Mouse (Mus musculus) urinary bladder, adult 2 months (tissue): Measurements from ENCODE around the gene Dcpp1. TPM values are rescaled to one million over a fixed set of nuclear protein-coding genes. Genes with fewer than 3 reads are reported as not detected.
A peak's percentile ranks its signal among the peaks of the same experiment; 100 is the strongest.
"Not testable (repeated sequence)": the region's sequence is repeated elsewhere in the genome, so short reads cannot be mapped to it uniquely, and the experiment has no call there.

ENCODE experiments used
- DNase-seq: peaks from one replicate; pipeline ENCODE4 v3.0.0; 2022; ENCODE audit warnings: low spot score
- polyA plus RNA-seq: library from polyadenylated mRNA; depleted of rRNA; stranded (reverse); fragments of >200 nt; gene quantifications from 2 replicates; pipeline ENCODE4 v1.2.3, GENCODE M21; 2012; rRNA removed

Gene Dcpp1
- polyA plus RNA-seq: not detected in 2 replicates

DNA sequence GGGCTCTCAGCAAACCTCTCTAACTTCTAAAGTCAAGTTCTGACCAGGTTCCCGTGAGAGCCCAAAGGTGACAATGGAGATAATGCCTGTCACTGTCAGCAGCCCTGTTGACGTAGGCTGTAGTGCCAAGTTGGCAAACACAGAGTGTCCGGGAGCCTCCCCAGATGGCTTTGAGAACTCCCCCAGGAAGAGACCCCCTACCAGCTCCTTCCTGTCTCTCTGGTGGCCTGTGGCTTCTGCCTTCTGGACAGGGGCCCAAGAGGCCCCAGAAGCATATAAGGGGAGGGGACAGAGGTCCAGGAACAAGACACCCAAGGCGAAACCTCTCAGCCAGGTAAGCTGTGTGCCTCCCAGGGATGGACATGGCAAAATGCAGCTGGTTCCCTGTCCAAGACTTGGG is at the start of gene Dcpp1, which contains the start of gene Dcpp2:
Dcpp1 (plus strand) TSS at position 301 of the 400 bp plus-strand sequence.
Dcpp2 (plus strand) TSS at position 305 of the 400 bp plus-strand sequence.
- DNase-seq: not testable (repeated sequence)

DNA sequence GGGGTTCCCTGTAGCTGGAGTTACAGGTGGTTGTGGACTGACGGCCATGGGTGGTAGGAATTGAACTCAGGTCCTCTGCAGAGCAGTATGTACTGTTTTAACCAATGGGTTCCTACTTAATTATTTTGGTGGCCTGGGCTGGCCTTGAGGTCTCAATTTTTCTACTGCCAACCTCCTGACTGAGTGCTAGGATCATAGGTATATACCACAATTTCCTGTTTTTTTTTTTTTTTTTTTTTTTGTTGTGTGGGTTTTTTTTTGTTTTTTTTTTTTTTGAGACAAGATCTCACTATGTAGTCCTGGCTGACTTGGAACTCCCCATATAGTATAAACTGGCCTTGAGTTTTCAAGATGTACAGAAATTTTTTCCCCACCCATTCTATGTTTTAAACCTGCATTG is 49.5 kb upstream of the Dcpp1 start:
- DNase-seq: no peak

DNA sequence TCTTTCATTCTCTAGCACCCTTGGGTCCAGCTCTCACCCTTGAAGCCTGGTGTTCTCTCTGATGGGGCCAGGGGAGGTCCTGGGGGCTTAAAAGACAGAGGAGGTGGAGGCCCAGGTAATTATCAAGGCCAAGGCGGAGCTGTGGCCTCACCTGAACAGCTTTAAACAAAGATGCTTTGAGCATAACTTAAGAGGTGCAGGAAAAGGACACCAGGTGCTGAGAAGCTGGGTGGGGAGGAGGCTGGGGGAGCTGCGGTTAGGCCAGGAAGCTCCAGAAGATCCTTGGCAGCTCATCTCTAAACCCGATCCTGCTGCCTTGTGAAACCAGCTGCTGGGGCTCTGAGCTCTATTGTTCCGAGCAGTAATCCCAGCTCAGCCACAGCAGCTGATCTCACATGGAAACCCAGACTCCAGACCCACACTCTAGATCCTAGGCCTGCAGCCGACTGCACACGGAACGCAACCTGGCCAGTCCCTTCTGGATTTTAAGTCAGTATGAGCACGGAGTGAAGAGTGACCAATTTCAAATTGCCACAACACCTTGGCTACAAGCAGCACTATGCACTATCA is 44.6 kb upstream of the Dcpp1 start, which contains the start of gene Prss33:
Prss33 (minus strand) TSS at position 51 of the 570 bp plus-strand sequence.
- DNase-seq: no peak

DNA sequence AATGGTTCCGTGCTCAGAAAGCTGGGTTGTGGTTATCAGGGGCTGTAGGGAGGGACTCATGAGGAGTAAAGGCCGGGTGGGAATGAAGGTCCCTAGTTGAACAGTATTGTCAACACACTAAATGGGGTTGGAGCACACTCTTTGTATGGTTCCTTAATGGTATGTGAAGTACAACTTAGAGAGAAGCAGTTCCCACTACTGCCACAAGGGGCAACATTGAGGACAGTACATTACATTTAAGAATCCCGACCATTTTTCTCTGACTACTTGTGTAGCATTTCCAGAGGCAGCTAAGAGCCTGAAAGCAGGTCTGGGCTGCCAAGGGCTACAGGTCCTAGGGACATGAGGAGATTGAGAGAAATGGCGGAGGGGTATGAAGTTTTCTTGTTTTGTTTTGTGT is 39.5 kb upstream of the Dcpp1 start:
- no peak for DNase-seq

DNA sequence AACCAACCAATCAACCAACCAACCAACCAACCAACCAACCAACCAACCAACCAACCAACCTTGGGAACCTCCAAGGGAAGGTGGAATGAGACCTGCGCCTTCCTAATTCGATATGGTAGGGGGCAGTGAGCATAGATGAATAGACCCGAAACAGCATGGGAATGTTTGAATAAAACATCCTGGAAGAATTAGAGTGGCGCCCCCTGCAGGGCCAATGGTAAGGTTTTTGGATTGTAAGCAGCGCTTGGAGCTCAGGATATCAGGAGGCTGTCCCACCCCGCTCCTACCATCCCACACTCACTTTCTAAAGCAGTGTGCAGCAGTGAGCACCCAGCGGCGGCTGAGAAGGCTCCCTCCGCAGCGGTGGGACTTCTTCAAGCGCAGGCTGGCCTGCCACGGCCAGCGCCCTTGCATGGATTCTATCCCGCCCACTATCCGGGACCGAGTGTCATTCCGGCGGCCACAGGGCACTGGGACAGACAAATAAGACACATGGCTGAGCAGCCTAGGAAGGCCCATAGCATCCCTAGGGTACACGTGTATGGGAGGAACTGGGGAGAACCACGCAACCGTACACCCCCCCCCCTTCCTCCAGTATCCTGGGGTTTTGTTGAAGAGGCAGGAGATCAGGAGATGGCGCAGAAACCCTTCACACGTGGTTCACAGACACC is 37.4 kb upstream of the Dcpp1 start:
- DNase-seq: no peak

DNA sequence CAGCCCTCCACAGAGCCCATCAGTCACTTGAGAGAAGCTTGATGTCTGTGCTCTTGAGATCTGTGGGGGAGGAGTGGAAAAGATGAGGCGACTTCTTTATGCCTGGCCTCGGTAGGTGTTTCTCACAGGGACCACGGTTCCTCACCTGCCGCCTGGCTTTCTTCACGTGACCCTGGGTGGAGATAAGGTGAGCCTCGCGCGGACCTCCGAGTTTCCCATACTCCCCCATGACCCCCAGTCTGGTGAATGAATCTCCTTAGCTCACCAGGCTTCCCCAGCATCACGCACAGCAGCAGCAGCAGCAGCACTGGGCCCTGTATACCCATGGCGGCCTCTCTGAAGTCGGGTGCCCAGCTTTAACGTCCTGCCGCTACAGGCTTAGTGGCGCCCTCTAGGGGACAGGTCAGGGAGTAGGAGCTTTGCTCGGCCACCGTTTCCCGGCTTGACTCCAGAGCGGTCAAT is 36.8 kb upstream of the Dcpp1 start, which contains the start of the genes Prss32 and Prss41:
Prss32 (plus strand) TSS at position 44 of the 462 bp plus-strand sequence.
Prss41 (minus strand) TSS at position 361 of the 462 bp plus-strand sequence.
- DNase-seq: no peak

DNA sequence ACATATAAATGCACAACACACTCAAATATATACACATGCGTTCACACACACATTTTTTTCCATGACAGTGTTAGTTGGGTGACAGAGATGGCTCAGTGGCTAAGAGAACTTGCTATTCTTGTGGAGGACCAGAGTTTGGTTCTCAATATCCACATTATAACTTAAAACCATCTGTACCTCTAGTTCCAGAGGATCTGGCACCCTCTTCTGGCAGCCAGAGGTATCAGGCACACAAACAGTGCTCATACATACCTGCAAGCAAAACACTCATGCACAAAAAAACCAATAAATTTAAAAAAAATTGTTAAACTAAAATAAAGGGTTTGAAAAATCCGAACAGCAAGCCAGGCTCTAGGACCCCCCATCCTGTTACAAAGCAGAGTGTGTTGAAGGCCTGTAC is 30.6 kb upstream of the Dcpp1 start:
- DNase-seq: no peak

DNA sequence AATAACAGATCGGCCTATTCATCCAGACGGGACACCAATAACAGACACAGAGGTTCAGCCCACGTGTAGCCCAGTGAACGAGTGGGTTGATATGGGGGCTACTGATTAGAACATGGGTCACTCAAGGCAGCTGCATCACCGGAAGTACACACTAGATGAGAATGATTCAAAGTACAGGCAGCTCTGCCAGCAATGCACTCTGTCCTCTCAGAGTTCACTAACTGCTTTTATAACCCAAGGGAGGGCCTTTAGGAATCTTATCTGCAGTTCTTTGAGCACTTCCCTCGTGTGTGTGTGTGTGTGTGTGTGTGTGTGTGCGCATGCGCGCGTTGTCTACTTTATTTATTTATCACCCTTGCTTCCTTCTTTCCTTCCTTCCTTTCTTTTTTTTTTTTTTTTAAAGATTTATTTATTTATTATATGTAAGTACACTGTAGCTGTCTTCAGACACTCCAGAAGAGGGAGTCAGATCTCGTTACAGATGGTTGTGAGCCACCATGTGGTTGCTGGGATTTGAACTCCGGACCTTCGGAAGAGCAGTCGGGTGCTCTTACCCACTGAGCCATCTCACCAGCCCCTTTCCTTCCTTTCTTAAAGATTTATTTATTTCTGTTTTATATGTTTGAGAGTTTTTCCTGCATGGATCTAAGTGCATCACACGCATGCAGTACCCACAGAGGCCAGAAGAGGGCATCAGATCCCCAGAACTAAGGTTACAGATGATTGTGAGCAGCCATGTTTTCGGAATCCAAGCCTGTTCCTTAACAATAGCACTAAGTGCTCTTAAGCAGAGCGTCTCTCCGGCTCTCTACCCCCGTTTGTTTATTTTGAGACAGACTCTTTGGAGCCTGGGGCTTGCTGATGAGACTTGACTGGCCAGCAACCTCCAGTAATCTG is 29.6 kb upstream of the Dcpp1 start:
- no peak for DNase-seq

DNA sequence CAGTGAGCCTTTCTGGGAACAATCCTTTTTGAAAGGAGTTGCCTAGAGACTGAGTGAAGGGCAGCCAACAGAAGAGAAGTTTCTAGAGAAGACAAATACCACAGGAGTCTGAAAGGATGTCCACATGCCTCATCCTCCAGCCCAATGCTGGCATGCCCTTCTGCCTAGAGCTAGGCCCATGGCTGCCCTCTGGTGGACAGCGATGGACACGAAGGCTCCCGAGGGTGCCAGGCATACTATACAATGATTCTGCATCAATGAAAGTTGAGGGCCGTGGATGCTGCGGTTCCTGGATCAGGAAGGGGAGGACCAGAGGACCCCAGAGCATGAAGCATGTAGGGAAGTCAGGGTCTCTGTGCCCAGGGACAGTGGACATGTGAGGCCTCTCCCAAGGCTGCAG is 27.4 kb upstream of the Dcpp1 start:
- no peak for DNase-seq

DNA sequence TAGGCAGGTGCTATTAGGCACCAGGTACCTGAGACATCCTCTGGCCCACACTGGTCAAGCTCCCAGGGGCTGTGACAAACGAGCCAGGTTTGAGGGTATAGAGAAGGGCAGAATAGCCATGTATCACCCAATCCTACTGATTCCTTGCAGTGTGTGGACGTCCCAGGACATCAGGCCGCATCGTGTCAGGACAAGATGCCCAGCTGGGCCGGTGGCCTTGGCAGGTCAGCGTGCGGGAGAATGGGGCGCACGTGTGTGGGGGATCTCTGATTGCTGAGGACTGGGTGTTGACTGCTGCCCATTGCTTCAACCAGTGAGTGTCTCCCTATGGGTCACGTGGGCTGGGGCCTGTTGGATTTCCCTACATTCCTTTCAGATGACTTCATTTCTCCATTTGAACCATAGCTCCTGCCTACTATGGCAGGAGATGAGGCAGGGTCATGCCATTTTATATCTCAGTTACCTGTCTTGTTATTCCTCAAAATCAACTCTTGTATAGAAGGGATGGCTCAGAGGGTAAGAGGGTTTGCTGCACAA is 26.4 kb upstream of the Dcpp1 start:
- no peak for DNase-seq

DNA sequence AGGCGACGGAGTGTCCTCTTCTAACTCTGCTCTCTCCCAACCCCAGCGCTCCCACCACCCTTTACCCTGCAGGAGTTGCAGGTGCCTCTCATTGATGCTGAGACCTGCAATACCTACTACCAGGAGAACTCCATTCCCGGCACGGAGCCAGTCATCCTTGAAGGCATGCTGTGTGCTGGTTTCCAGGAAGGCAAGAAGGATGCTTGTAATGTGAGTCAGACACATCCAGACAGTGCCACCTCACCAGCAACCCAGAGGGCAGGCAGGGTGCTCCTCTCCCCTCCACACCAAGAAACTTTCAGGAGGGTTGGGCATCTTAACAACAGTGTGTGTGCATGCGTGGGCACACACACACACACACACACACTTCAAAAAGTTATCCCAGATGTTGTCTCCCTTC is 23.5 kb upstream of the Dcpp1 start:
- no peak for DNase-seq

DNA sequence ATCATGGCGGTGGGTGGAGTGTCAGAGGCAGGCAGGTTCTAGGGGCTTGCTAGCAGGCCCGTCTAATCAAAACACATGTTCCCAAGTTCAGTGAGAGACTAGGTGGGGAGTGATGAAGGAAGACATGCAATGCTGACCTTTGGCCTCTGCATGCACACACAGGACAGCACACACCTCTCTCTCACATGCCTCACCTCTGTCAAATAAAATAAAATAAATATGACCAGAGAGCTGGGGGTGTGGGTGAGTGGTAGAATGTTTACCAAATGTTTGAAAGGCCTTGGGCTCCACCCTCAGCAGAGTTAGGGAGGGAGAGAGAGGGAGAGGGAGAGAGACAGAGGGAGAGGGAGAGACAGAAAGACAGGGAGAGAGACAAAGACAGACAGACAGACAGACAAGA is 22.8 kb upstream of the Dcpp1 start:
- DNase-seq: no peak

DNA sequence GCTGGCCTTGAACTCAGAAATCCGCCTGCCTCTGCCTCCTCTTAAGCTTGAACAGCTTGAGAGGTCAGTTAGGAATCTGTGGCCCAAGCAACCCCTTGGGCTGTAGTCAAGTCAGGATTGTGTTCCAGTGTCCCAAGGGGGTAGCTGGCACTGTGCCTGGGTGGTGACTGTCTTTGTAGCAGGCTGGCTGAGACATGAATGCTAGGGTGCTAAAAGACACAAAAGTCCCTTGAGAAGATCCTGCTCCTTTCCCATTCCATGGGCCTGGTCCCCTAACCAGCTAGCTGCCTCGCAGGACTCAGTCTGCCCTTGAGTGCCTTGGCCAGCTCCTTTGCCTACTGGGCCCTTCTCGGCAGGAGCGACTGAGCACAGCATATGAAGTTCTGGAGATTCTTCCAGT is 17.8 kb upstream of the Dcpp1 start:
- no peak for DNase-seq

DNA sequence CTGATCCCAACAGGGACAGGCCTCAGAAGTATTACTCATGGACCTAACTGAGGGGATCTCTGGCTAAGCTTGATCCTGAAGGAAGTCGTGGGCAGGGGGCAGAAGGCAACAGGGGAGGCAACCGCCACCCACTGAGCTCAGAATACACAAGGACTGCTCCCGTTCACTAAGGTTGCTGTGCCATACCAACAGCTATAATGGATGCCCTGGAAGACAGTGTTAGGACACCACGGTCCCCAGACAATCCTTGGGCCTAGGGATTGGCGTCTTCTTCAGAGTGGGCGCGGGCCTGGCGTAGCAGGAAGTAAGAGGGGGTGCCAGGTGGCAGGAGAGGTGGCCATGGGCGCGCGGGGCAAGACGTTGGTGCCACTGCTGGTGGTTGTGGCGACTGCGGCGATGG is 12.9 kb upstream of the Dcpp1 start, which contains the start of gene Prss21:
Prss21 (plus strand) TSS at position 301 of the 400 bp plus-strand sequence.
- DNase-seq: no peak

DNA sequence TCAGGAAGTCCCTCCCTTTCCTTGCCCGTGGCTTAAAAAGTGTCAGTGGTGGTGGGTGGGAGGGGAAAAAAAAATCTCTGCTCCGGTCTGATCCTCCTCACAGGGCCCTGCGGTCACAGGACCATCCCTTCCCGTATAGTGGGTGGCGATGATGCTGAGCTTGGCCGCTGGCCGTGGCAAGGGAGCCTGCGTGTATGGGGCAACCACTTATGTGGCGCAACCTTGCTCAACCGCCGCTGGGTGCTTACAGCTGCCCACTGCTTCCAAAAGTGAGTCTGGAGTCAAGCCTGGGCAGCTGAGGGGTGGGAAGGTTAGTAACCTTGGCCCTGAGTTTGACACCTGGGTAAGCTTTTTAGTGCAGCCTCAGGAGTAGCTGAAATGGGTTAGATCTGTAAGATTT is 12.2 kb upstream of the Dcpp1 start:
- DNase-seq: no peak

DNA sequence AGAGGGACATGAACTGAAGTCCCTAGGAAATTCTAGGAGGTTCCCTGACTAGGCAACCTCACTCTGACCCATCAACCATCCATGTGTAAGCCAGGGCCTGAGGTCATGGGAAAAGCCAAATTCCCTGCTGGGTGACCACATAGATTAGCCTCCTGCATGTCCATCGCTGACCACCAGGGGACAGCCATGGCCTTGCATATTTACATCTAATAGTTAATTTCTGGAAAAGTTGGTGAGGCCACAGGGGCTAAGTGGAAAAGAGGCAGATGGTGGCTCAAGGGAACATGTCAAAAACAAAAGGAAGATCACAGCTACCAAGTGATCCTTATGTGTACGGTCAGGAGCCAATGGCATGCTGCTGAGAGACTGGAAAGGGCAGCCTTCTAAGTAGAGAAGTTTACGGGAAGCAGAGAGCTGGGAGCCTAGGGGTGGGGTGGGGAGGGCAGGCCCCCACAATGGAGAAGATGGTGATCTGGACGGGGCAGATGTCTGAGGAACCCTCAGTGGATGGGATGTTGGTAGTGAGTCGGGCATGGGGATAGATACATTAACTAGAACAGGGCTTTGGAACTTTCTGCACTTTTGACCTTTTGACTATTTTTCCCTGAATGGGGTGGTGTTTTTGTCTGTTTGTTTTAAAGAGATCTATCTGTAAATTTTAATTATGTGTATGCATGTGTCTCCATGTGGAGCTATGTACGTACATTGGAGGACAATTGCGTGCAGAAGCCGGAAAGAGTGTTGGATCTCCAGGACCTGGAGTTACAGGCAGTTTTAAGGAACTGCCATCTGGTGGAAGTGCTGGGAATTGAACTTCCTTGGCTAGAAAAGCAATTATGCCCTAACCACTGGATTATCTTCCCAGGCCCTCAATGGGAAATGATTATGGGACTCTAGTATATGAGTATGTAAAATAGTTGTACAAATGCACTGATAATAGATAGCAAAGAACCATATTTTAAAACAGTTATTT is 6.5 kb upstream of the Dcpp1 start:
- DNase-seq: no peak

DNA sequence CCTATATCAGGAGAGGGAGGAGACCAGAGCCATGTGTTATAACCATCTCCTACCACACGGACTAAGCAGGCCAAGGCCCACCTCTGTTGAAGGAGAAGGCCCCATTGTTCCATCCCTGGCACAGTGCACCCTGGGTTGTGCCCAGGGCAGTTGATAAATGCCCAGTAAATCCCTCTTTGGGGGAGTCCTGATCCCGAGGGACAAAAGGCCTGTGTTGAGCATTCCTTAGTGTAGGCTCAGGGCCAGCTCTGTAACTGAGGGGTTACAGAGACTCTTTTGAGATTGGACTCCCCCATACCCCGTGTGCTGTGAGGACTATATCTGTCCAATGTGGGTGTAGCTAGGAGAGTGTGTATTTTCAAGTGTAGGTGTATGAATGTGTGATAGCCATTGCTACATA is 3.9 kb upstream of the Dcpp1 start:
- no peak for DNase-seq

DNA sequence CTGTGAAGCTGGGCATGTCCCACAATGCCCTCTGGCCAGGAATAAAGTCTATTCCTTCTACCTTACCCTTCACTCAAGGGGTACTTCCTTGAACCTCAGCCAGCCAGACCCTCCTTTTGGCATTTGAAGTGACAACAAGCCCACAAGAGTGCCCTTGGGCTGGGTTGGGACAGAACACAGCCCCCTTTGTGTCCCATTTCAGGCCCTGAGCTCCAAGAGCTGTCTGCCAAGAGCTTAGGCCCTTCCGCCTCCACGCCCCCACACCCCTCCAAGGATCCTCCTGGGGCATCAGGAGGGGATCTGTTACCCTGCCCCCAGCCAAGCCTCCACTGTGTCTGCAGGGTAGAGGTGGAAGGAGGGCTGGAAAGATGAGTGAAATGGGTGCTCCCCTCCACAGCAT is 3.5 kb upstream of the Dcpp1 start:
- DNase-seq: no peak

DNA sequence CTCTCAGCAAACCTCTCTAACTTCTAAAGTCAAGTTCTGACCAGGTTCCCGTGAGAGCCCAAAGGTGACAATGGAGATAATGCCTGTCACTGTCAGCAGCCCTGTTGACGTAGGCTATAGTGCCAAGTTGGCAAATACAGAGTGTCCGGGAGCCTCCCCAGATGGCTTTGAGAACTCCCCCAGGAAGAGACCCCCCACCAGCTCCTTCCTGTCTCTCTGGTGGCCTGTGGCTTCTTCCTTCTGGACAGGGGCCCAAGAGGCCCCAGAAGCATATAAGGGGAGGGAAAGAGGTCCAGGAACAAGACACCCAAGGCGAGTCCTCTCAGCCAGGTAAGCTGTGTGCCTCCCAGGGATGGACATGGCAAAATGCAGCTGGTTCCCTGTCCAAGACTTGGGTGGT is 36.5 kb downstream of the Dcpp1 start, which contains the start of gene Dcpp3:
Dcpp3 (plus strand) TSS at position 301 of the 400 bp plus-strand sequence.
- not testable (repeated sequence) for DNase-seq

DNA sequence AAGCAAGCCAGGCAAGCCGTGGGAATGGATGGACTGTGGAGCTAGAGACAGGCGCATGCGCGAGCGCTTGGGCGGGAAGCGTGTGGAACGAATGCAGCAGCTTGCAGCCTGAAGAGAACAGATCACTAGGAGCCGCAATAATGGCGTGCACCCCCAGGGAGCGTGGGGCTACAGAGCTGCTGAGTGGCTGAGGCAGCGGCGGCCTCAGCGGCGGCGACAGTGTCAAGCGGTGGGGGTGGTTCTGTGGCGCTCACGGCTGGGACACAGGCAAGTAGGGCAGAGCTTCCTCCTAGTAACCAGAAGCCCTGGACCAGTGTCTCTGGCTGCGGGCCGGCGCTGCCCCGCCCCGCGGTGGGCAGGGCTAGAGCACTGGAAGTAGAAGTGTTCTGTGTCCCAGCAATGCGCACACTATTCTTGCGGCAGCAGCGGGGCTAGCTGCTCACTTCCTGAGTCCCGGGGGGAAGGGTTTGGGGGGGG is 43.9 kb downstream of the Dcpp1 start:
- peak; percentile 83 for DNase-seq
